Mouse (Mus musculus): ENCODE data around the gene Cnih1. TPM values are rescaled to one million over a fixed set of nuclear protein-coding genes. Genes with fewer than 3 reads are reported as not detected.

Cnih1 gene
- total RNA-seq, 2 experiments from 2014 or later, result 80.1 to 80.9 TPM

DNA sequence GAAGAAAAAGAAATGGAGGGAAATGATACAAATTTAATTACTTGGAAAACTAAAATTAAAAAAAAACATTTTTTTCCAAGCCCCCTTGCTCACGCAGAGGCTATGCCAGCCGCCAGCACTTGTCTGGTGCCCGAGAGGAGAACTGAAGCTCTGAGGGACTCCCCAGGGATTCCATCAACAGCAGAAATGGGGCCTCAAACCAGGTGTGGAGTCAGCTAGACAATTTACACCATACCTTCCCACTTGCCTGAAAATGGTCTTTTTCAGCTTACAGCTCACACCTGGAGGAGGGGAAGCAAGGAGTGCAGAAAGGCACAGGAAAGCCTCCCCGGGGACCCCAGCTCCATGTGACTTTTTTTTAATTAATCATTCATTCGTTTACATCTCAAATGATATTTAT, 3.0 kb downstream of the Cnih1 start:
- no peak for TF ChIP-seq CTCF (IDR thresholded peaks at IDR 0.05)
- intact Hi-C loops (cut with DNase I), result no loop called here
- Histone ChIP-seq H3K27ac (no peak overlapping the region), H3K4me3 (no peak overlapping the region)
- no peak for DNase-seq (ENCODE audit: extremely low spot score in 1 of 2, low spot score in 2 of 2)

DNA sequence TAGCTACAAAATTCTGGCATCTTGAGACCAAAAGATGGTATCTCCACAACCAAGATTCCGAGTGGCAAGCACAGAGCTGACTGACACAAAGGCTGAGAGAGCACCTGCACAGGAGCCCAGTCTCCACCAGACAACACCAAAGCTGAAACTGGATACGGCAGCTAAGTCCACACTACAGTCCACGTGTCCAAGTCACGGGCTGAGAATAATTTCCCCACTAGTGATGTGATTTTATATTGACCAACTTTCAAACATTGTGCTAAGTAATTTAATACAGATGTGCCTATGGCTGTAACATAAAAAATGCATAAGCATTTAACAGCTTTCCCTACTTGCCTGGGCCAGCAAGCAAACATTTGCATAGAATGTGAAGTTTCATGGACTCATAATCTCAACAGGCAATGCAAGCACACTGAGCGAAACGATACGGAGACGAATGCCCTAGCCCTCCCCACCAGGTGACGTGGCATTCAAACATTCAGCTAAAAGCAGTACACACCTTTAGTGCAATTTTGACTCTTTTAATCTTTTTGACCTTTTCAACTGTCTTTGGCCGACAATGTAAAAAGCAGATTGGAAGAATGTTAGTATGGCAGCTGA, 4.8 kb downstream of the Cnih1 start:
- DNase-seq (ENCODE audit: extremely low spot score in 1 of 2, low spot score in 2 of 2), result no peak
- no peak for TF ChIP-seq CTCF (IDR thresholded peaks at IDR 0.05)
- intact Hi-C loops (cut with DNase I), result no loop called here
- Histone ChIP-seq H3K4me3 (no peak overlapping the region), H3K27ac (no peak overlapping the region)

DNA sequence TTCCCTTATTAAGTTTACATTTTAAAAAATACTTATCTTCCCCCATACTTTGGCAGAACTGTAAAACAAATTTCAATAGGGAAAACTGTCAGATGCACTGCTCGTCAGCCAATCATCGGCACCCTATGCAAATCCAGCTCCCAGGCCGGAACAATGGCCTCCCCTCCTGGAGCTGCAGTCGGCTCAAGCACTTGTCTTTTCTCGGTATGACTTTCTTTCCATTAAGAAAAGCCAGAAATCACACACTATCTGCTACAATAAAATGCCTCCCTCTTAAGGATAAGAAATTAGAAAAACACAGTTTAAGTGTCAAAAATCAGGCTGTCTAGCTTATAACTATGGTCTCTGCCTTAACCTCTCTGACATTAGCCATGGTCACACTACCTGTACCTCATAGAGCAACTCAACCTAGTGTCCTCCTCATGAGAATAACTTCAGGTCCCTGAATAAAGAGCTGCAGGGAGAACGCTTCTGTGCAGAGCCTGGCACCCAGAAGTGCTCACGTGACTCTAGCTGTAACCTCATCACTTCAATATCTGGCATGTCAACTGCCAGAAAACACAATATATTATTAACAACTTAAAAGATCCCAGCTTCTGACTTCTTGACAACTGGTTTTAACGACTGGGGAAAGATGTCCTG, 5.9 kb downstream of the Cnih1 start:
- Histone ChIP-seq H3K4me3 (no peak overlapping the region), H3K27ac (no peak overlapping the region)
- TF ChIP-seq CTCF (IDR thresholded peaks at IDR 0.05), result no peak
- no peak for DNase-seq (ENCODE audit: extremely low spot score in 1 of 2, low spot score in 2 of 2)
- intact Hi-C loops (cut with DNase I), result no loop called here

DNA sequence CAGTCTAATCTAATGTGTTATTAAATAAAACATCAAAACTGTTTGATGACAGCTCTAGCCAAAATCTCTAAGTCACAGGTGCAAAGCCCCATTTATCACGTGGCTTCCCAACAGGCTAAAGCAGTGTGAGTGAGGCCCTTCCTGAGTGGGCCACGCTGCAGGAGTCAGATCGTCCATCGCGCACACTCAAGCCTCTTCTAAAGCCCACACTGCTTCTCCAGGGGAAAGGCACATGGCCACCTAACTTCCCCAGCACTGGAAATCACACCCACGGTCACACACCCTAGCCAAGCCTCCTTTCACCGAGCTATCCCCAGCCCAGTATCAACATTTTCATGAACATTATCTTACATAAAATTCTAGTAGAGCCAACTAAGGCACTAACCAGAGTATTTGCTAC, 7.1 kb downstream of the Cnih1 start:
- DNase-seq (ENCODE audit: extremely low spot score in 1 of 2, low spot score in 2 of 2), result no peak
- no peak for TF ChIP-seq CTCF (IDR thresholded peaks at IDR 0.05)
- intact Hi-C loops (cut with DNase I), result no loop called here

DNA sequence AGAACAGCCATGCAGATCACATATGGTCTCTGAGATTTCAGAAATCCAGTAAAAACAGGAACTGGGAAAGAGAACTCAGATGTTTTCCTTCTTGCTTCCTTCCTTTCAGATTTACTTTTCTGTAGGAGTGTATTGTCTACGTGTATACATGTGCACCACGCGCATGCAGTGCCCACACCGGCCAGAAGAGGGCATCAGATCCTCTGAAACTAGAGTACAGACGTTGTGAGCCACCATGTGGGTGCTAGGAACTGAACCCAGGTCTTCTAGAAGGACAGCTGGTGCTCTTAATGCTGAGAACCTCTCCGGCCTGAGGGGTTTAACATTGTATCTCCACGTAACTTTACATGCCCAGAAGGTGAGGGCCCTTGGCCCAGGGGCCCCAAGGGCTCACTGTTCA, 9.0 kb downstream of the Cnih1 start:
- intact Hi-C loops (cut with DNase I), result no loop called here
- peak; percentile 19 for TF ChIP-seq CTCF (IDR thresholded peaks at IDR 0.05)
- Histone ChIP-seq H3K4me3 (no peak overlapping the region), H3K27ac (no peak overlapping the region)
- DNase-seq (ENCODE audit: extremely low spot score in 1 of 2, low spot score in 2 of 2), result no peak

More for the DNA sequence above, 7.1 kb downstream of the Cnih1 start:
- H3K27ac ChIP-seq, result no peak overlapping the region
- no peak overlapping the region for H3K4me3 ChIP-seq

DNA sequence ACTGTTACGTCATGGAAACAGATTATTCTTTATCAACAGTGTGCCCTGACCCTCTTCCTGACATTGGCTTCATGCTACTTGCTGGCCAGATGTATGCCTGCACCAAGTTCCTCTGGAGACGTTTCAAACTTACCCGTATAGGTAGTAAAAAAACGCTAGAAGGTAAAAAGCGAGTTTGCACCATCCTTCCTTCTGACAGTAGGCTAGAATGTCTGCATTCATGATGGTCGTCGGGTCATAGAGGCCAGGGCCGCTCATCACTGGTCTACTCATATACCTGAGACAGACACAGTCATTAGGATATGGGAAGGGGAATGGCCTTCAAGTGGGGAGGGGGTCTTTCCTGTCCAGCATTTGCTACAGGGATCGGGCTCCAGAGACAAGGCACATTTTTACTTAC, 9.5 kb downstream of the Cnih1 start:
- H3K27ac ChIP-seq, result no peak overlapping the region
- no peak for DNase-seq (ENCODE audit: extremely low spot score in 1 of 2, low spot score in 2 of 2)
- TF ChIP-seq CTCF (IDR thresholded peaks at IDR 0.05), result no peak
- intact Hi-C loops (cut with DNase I), result no loop called here
- no peak overlapping the region for H3K4me3 ChIP-seq

DNA sequence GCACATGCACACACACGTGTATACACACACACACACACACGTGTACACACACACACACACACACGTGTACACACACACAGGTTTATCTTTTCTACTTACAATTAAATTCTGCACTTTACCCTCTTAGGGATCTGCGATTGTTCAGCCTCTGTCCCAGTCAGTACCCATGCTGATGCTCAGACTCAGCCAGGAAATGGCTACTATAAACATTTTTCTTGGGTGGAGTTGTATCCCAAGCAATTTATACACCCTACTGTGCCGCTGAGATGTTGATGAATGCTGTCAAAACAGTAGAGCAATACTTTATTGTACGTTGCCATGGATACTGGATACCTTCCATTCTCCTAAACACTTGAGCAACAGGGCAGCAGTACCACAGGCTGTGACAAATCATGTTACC, 18.2 kb downstream of the Cnih1 start:
- Histone ChIP-seq H3K27ac (no peak overlapping the region), H3K4me3 (no peak overlapping the region)
- intact Hi-C loops (cut with DNase I), result no loop called here
- no peak for DNase-seq (ENCODE audit: extremely low spot score in 1 of 2, low spot score in 2 of 2)
- no peak for TF ChIP-seq CTCF (IDR thresholded peaks at IDR 0.05)

DNA sequence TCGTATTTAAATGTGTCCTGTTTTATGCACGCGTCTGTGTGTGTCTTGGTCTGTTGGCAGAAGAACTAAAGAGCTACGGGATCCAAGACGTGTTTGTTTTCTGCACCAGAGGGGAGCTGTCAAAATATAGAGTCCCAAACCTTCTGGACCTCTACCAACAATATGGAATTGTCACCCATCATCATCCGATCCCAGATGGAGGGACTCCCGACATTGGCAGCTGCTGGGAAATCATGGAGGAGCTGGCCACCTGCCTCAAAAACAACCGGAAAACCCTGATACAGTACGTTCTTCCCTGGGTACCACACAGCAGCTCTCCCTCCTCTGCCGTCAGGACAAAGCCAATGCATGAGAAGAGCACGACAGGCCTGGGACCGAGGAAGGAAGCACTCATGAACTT, 21.1 kb downstream of the Cnih1 start:
- Histone ChIP-seq H3K4me3 (no peak overlapping the region), H3K27ac (no peak overlapping the region)
- no peak for DNase-seq (ENCODE audit: extremely low spot score in 1 of 2, low spot score in 2 of 2)
- intact Hi-C loops (cut with DNase I), result no loop called here
- no peak for TF ChIP-seq CTCF (IDR thresholded peaks at IDR 0.05)

DNA sequence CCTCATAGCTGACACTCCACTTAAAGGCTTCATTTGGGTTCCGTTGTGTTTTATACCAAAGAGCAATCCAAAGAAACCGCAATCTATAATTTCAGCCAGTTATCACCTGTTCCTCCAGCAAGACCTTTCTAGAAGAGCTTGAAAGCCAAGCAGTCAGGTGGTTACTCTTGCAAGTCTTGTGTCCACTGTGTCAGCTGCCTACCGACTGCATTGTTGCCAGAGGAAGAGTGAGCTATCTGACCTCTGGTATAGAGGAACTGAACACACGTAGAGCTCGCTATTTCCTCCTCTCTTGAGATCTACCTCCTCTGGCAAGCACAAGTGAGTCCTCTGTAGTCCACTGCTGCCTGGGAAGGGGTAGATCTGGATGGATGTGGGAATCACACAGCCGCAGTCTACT, 27.0 kb downstream of the Cnih1 start:
- Histone ChIP-seq H3K4me3 (peak overlapping the region; percentile 64; the same call in 1 of the 2 replicates), H3K27ac (no peak overlapping the region)
- intact Hi-C loops (cut with DNase I), result no loop called here
- no peak for TF ChIP-seq CTCF (IDR thresholded peaks at IDR 0.05)
- DNase-seq (ENCODE audit: extremely low spot score in 1 of 2, low spot score in 2 of 2), result no peak

DNA sequence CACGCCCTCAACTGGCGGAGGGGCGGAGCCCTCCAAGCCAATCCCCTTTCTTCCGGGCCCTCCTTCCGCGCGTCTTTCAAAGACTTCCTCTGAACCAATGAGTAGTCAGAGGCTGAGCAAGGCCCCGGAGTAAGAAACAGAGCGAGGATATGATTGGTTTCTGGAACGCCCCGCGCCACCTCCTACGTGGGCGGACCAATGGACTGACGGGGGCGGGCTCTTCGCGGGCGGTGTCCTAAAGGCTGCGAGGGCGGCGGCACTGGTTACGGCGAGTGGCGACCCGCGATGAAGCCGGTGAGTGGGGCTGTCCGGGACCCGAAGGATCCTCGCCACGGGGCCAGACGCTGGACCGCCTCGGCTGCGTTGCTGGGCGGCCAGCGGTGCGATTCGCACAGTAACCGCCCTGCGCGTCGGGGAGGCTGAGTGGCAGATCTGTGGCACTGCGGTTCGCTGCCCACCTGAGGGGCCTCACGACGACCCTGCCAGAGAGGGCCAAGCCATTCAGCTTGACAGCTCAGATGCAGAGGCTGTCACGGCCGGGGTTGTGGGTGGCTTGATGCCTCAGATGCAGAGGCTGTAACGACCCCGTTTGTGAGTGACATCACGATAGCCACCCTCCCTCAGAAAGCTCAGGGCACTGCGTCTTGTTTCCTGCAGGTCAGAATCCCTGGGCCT, 27.7 kb downstream of the Cnih1 start, which contains the start of gene Cdkn3:
Cdkn3 (plus strand) TSS at position 187 of the 675 bp plus-strand sequence.
- DNase-seq (ENCODE audit: extremely low spot score in 1 of 2, low spot score in 2 of 2), result peak; percentile 76 to 86
- no peak; the same call in 1 of the 2 replicates for TF ChIP-seq CTCF (IDR thresholded peaks at IDR 0.05)
- H3K27ac ChIP-seq, result no peak within 1 kb of the TSS
- intact Hi-C loops (cut with DNase I), result no loop called here
- H3K4me3 ChIP-seq, result peak within 1 kb of the TSS; percentile 64

DNA sequence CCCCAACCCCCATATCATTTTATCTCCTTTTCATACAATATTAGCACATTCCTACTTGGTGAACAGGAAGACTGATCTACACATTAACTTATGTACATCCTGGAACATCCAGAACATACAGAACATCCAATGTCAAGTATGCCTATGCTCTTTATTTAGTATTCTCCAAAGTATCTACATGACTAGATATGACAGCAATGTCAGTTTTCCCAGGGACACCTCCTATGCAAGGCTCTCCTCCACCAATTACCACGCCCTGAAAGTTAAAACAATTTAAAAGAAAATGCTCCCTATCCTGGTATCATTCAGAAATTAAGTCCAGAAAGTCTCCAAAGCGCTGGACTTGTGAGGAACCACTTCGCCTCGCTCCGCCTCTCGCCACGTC, 28.2 kb downstream of the Cnih1 start:
- Histone ChIP-seq H3K27ac (no peak overlapping the region), H3K4me3 (peak overlapping the region; percentile 64)
- DNase-seq (ENCODE audit: extremely low spot score in 1 of 2, low spot score in 2 of 2), result no peak
- intact Hi-C loops (cut with DNase I), result no loop called here
- no peak for TF ChIP-seq CTCF (IDR thresholded peaks at IDR 0.05)

DNA sequence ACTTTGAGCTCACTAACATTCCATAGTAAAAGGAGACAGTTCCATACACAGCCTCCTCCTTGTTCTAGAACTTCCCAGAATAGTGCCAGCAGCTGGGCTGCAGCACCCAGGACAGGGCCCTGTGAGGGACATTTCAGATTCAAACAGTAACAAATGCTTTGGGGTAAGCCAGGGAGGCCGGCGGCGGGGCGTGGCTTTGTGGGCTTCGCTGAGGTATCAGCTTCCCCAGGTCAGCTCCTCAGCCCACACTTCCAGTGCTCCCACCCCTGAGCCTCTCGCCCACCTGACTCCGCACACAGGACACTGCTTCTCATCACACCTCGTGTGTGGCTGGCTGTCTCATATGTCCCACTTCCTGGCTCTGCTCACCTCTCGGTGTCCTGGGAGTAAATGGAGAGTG, 30.5 kb downstream of the Cnih1 start:
- H3K27ac ChIP-seq, result no peak overlapping the region
- TF ChIP-seq CTCF (IDR thresholded peaks at IDR 0.05), result no peak
- H3K4me3 ChIP-seq, result no peak overlapping the region
- no peak for DNase-seq (ENCODE audit: extremely low spot score in 1 of 2, low spot score in 2 of 2)
- intact Hi-C loops (cut with DNase I), result no loop called here

Data from left cerebral cortex, adult 2 months (tissue).